Mouse (Mus musculus) C2C12 (cell line): Measurements from ENCODE around the gene Tmem221.

Experiments
- CEBPB ChIP-seq: IDR thresholded peaks from one replicate; pipeline ENCODE4 v1.6.1; 2011; ENCODE audit warnings: low read depth, mild to moderate bottlenecking, control low read depth, moderate library complexity
- CTCF ChIP-seq: IDR thresholded peaks from one replicate; pipeline ENCODE4 v1.5.1; 2011; ENCODE audit not compliant: control insufficient read depth, insufficient read depth, insufficient read length
- FOSL1 ChIP-seq: IDR thresholded peaks from one replicate; pipeline ENCODE4 v1.8.0; 2011; ENCODE audit warnings: mild to moderate bottlenecking, low read length; ENCODE audit not compliant: poor library complexity, insufficient read depth, severe bottlenecking
- MAX ChIP-seq: IDR thresholded peaks from one replicate; pipeline ENCODE4 v1.6.1; 2011; ENCODE audit warnings: mild to moderate bottlenecking, control low read depth
- MYOD1 ChIP-seq: IDR thresholded peaks from one replicate; pipeline ENCODE4 v1.6.1; 2011; ENCODE audit warnings: low read depth; ENCODE audit not compliant: control insufficient read depth, insufficient read length
- MYOG ChIP-seq: IDR thresholded peaks from one replicate; pipeline ENCODE4 v1.6.1; 2011; ENCODE audit not compliant: control insufficient read depth, insufficient read length; ENCODE audit errors: extremely low read depth
- USF1 ChIP-seq: IDR thresholded peaks from one replicate; pipeline ENCODE4 v1.6.1; 2011; ENCODE audit warnings: low read depth, mild to moderate bottlenecking, control low read depth, moderate library complexity

DNA sequence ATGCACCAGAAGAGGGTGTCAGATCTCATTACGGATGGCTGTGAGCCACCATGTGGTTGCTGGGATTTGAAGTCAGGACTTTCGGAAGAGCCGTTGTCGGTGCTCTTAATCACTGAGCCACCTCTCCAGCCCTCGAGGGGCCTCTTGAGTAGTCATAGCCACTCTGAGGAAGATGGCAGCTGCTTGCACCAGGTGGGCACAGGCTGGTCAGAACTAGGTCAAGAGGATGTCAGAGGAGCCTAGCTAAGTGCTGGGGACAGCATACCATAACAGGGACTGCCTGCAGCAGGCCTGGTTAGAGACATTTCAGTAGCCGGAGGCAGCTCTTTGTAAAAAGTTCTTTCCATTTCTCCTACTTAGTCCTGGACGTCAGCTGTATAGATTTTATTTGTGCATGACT lies 7.9 kb downstream of the Tmem221 start:
- TF ChIP-seq CTCF (no peak), MAX (no peak), USF1 (no peak), CEBPB (no peak), FOSL1 (no peak), MYOG (no peak), MYOD1 (no peak)
